Mouse (Mus musculus) cerebellum, adult 11 months (tissue): ENCODE results near the gene Agxt2.

Experiments
- DNase-seq: peaks from one replicate; pipeline ENCODE4 v3.0.0; 2022

Gene Agxt2

GRCm38 (mm10) chr15:10426545-10427266 is 68.4 kb downstream of the Agxt2 start:
- no peak for DNase-seq

DNA sequence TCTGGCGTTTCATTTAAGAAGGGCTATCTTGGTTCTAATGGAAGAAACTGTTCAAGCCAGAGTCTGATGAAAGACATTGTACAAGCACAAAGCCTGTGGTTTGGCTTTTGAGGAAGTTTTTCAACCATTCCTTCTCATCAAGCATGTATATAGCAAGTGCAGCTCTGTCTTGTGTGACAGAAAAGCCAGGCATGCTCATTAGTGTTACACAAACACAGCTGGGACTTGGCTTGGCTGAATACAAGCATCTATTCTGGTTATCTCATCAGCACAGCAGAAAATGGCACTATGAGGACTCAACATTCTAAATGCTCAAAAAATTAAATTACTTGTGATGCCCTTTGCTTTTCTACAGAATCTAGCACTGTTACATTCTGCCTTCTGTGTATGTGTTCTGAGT is 78.6 kb downstream of the Agxt2 start:
- DNase-seq, result no peak

DNA sequence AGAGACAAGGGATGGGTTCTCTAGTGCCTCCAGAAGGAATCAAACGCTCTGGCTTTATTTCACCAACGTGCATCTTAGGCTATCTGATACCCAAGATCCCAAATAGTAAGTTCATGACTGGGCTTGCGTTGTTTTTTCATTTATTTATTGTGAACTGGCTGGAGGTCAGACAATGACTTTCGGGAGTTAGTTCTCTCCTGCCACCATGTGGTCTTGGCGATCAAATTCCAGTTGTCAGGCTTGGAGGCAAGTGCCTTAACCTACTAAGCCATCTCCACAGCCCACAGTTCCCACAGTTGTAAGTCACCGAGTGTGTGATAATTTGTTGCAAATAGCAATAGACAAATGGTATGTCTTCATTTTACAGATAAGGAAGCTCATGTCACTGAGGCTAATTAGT is 81.6 kb downstream of the Agxt2 start:
- DNase-seq, result no peak

- no peak for DNase-seq
Measured at GRCm38 (mm10) chr15:10441493-10441892, 83.2 kb downstream of the Agxt2 start.

DNA sequence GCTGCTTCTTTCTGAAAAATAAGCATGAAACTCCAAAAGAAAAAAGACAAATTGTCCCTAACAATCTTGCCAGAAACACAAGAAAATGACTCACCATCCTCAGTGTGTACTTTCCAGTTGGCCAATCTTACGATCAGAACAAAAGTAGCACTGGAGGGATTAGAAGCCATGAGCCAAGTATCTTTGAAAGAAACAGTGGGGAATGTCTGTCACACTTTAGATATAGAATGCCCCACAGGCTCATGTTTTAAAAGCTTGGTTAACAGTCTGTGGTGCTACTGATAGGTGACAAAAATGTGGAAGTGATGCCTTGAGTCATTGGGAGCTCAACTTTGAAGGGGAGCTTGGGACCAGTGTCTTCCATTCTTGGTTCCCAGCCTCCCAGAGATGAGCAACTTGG is 83.9 kb downstream of the Agxt2 start:
- DNase-seq, result no peak

GRCm38 (mm10) chr15:10447102-10447501 is 88.8 kb downstream of the Agxt2 start:
- no peak for DNase-seq
